Mouse (Mus musculus) embryo, embryonic 9.5 days (tissue): Measurements from ENCODE around the gene H2-DMa.

Experiments used
- DNase-seq: peaks from one replicate; pipeline ENCODE4 v3.0.0-alpha.2; 2017; ENCODE audit errors: extremely low spot score

The H2-DMa gene

DNA sequence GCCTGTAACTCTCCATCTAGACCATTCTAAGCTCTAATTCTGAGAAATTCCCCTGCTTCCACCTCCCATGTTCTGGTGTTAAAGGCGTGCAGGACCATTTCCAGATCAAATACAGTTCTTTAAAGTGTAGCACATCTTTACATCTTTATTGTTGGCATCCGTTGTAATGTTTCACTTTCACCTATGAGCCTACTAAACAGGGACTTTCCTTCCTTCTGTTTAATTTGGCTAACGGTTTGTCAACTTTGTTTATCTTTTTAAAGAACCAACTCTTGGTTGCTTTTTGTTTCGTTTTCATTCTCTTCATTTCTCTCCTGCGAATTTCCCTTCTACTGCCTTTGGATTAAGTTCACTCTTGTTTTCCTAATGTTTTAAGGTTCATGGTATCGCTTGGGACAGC, 16.5 kb upstream of the H2-DMa start:
- no peak for DNase-seq

DNA sequence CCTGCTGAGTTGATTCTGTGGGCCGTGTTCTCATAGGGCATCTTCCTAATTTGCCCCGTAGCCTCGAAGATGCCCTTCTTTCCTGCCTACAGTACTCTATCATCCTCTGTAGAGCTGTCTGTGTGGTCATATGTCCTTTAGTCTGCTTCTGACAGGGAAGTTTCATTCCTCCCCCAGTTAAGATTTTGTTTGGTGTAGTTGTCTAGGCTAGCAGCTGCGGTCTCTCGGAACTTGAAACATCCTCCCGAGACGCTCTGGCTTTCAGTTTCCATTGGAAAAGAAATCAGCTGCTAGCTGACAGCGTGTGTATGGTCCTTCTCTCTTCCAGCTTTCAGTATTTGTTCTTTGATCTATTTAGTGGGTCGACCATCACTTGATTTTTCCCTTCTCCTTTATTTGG, 14.5 kb upstream of the H2-DMa start:
- DNase-seq: no peak

DNA sequence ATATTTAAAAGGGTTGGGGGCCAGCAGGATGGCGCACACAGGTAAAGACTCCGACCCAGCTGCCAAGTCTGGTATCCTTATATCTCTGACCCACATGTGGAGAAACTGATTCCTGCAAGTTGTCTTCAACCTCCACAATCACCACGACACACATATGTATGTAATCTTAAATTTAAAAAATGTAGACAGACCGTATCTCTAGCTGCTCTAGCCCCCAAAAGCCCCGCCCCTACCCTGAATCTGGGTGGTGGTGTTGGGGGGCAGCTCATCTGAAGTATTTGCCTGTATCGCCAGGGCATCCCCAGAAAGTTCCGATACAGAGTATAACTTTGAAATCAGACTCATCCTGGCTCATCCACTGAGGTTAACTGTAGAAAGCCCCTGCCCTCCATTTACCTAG, 12.8 kb upstream of the H2-DMa start:
- DNase-seq: no peak

DNA sequence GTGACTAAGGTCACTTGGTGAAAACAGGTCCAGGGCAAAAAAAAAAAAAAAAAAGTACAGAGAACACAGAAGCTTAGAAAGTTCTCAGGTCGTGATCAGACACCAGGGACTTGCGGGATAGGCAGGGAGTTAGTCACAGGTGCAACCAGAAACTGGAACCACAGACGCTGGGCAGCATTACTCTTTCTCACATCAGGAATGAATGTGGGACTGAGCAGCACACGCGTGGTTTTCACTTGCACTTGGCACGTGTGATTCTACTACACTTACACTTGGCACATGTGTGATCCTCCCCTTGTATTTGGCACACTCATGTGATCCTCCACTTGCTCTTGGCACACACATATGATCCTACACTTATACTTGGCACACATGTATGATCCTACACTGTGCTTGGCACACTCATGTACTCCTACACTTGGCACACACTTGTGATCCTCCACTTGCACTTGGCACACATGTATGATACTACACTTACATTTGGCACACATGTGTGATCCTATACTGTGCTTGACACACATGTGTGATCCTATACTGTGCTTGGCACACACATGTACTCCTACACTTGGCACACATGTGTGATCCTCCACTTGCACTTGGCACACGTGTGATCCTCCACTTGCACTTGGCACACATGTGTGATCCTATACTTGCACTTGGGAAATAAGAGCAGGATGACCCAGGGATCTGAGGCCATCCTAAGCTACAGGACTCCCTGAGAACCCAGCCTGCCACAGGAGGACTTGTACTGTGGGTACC, 12.1 kb upstream of the H2-DMa start:
- DNase-seq: no peak

DNA sequence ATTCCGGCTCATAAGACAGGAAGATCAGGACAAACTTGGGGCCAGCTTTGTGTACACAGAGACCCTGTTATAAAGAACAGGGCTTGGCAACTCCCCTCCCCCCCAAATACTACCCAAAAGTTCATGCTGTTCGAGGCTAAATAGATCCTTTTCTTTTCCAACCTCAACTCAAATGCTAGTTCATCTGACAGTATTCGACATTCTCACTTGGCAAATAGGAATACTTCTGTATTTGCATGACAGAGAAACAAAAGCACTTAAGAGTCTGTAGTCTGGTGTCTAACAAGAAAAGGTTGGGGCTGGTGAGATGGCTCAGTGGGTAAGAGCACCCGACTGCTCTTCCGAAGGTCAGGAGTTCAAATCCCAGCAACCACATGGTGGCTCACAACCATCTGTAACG, 10.9 kb upstream of the H2-DMa start:
- no peak for DNase-seq

DNA sequence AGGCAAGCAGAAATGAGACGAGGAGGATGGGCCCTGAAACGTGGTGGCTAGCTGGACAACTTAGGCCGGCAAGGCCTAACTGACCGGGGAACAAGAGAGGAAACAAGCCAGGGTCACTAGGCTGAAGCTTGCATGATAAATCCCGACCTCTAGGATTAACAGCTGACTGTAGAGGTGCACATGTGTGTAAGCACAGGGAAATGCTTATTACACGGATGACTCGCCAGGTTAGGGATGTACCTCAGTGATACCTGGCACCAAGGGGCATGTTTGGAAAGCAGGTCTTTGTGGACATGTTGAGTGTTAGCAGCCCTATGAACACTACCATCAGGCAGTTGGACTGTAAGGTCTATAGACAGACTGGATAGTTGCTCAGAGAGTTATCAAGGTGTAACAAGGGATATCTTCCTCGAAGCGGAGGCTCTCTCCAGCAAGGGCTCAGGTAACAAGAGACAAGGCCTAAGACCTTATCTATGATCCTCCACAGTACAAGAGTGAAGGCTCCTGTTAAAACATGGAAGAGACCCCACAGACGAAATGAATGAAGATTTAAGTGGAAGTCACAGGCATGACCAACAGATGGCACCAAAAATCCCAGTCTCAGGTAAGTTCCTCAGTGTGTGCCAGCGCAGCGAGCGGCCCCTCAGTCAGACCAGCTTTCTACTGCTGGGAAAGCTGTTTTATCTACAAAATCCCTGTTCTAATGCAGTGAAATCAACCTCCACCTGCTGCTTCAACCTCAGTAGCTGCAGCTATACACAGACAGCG, 10.1 kb upstream of the H2-DMa start:
- no peak for DNase-seq

DNA sequence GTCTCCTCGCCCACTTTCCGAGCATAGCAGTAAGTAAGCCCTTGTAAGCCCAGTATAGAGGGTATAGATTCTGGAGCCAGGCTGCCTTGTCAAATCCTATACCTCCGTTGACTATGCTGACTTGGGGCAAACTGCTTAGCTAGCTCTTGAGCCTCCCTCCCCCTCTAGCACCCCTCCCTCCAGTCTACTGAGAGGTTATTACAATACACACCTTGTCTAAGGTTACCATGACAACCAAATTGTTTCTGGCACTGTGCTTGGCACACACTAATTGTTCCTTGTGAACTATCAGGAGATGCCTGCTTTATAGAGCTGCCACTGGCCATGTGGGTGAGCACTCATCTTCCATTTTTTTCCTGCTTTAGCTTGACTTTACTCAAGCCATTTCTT, 9.5 kb upstream of the H2-DMa start:
- DNase-seq: no peak

DNA sequence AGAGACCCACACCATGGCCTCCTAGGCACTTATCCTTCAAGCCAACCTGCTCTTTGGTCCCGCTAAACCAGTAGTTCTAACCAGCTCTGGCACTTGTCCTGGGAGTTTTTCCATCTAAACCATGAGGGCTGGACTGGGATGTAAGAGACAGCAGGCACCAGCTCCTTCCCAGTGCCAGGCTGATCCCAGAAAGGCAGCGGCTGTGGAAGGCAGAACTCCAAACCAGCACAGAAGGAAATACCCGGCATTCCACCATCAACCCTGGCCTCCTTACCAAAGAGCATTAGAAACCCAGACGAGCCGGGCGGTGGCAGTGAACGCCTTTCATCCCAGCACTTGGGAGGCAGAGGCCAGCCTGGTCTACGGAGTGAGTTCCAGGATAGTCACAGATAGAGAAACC, 9.0 kb upstream of the H2-DMa start:
- DNase-seq: no peak

DNA sequence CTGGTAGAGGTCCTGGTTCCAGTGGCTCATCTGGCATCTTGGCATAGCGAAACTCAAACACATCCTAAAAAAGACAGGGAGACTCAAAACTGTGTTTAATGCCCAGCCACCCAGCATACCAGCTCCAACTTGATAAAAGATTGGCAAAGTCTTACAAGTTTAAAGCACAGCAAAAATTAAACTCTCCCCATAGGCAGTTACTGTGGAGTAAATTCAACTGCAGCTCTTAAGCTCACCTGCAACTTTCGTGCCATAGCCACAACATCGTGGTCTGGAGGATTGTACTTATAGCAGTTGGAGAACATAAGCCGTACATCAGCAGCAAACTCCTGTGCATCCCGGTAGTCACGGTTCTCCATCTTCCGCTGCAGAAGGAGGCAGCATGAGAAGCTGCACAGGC, 5.2 kb upstream of the H2-DMa start:
- DNase-seq: no peak

DNA sequence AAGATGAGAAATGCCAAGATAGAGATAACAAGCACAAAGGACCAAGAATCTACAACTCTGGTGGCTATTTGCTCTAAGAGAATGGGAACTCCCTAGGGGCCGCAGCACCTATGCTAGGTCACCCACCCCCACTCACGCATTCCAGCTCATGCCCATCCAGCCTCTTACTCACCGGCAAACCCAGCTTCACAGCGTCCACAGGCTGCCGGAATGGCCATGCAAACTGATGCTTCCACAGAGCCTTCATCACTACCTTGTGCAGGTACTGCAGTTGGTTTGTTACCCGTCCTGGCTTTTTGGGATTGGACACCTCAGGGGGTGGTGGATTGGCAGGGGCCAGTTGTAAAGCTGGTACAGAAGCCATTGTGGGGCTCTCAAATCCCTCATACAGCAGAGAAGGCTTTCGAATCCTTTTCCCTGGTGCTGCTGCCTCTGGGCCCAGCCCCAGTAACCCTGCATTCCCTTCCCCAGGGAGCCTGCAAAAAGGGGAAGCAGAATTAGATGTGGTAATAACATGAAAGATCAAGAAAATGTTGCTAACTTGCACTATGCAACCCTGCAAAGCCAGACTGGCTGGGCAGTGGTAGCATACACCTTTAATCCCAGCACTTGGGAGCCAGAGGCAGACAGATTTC, 2.5 kb upstream of the H2-DMa start:
- no peak for DNase-seq

DNA sequence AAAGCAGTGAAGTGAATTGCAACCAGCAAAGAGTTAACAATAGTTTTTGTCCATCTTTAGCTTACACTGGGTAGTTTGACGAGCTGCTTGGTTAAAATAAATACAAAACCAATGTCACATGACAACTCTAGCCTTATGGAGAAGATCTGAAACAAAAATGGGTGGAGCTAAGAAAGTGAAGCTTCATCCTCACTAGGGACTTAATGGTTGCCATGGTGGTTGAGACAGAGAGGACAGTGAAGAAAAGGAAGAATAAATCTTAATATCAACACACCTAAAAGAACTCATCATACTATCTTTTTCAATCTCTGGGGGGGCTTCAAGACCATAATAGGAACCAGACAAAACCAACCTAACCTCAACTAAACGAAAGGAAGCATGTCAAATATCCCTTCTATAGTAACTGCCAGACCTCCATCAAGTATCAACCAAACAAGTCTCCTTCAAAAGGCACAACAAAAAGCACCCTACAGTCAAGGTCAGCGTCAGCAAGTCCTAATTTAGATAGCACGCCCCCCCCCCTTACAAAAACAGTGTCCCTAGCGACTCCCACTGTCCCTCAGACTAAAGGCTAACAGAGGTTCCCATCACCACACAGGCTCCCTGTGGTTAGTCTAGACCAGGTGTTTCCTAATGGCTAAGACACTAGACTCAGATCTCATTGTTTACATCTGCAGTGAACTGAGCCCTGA, 1.8 kb upstream of the H2-DMa start:
- DNase-seq: no peak

DNA sequence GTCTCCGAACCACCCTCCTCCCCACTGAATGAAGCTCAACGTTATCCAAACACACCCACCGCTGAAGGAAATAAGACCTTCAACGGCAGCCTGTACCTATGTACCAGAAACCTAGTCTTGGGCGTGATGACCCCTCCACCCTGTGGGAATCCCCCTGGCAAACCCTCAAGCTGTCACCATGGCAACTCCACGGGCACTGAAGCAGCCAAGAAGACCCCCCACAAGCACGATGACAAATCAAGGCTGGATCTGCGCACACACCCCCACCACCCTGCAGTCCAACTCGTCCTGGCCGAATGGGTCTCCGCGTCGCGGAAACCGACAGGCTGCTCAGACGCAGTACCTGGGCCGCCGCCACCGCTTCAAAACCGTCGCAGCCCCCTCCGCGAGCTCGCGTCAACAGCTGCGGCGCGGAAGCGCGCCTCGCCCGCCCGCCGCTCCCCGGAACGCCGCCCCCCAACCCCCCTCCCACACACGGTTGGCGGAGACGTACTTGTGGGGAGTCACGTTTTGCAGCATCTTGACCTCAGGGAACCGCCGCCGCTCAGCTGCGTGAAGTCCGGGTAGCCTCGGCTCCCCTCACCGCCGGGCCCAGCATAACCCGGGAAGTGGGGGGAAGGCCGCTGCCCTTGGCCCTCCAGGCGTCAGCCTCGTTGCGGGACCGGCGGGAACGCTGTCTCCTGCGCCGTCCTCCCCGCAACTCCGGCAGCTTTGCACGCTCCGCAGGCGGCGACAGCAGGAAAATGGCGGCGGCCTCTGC, 1.0 kb upstream of the H2-DMa start:
- DNase-seq: peak; percentile 51

DNA sequence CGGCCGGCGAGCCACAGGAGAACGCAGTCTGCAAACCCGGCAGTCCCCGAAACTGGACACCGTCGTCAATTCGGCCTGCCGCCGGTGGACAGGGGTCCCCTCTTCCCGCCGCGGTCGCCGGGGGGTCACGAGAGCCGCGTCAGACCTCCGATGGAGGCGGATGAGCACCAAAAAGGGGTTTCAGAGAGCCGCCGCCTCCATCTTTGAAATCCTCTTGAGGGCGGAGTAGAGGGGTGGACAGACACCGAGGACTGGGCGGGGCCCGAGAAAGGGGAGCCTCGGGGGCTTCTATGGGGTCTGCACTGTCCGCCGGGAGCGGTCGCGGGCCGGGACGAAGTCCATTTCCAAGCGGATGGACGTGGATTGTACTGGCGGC, 480 bp upstream of the H2-DMa start:
- no peak for DNase-seq

DNA sequence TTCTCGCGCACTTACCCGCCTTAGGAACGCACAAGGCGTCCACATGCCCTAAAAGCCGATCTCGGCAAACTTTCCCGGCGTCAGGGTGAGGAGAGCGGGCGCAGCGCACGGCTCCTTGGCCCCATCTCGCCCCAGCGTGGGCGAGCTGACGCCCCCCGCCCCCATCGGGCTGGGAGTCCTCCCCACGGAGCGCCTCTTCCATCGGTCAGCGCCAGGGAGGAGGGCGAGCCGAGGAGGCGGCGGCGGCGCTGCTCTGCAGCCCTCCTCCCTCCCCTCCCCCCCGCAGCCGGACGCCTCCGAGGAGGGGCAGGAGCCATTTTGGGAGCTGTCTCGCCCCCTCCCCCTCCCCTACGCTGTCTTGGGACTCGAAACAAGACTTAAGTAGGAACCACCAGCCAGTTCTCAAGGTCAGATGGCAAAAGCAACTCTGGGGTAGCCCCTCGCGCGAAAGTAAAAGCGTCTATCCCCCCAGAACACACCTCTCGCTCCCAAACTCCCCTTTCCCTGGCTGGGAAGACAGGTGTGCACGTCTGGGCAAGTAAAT, 911 bp downstream of the H2-DMa start:
- peak; percentile 91 for DNase-seq

DNA sequence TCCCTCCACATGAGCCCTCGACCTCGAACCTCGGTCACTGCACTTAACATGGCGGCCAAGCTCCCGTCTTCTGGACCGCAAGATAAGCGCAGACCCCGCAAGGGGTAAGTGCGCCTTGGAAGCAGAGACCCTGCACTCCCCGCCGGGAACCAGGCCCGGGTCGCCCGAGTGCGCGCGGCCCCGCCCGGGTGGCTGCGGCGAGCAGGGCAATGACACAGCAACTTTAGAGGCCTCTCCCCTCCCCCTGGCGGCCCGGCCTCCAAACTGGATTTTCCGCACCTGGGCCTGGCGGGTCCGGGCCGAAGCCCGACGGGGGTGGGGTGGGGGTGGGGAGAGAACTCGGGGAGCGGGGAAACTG, 1.5 kb downstream of the H2-DMa start:
- DNase-seq: no peak

DNA sequence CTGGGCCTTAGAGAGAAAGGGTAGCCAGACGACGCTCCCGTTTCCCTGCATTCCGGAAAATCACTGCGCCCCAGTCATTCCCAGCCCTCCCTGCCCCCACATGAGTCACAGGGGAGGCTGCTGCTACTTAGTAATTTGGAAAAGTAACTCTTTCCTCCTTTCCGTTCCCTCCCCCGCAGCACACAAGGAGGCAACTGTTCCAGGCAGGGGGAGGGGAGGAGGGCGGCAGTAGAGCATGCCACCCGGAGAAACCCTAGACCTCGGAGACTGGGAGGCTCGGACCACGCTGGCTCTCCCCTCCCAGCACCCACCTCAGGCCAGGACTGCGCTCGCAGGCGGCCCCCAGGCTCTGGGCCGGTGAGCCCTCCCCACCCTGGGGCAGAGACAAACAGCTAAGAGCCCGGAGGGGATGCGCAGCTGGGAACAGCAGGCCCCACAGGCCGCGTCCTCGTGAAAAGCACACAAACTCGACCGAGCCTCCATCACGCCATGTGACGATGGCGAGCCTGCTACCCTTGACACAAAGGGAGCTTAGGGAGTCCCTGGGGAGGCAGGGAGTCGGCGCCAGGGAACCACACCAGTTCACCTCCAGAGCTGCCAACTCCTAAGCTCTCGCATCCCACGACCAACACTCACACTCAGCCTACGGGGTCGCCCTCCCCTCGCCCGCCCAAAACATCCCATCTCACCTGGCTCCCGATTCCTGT, 2.0 kb downstream of the H2-DMa start:
- peak; percentile 89 for DNase-seq

DNA sequence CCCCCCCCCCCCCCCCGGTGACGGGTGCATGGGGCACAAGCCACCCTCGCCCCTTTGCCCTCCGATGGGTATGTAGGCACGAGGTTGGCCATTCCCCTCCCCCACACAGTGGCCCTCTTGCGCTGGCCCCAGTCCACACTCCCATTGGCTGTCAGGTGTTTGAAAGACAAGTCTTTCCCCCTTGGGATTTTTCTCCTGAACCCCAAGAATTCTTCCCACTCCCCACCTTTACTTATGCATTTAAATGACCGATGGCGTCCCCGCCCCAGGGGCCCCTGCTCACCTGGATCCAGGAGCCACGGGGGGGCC, 2.5 kb downstream of the H2-DMa start:
- DNase-seq: no peak

DNA sequence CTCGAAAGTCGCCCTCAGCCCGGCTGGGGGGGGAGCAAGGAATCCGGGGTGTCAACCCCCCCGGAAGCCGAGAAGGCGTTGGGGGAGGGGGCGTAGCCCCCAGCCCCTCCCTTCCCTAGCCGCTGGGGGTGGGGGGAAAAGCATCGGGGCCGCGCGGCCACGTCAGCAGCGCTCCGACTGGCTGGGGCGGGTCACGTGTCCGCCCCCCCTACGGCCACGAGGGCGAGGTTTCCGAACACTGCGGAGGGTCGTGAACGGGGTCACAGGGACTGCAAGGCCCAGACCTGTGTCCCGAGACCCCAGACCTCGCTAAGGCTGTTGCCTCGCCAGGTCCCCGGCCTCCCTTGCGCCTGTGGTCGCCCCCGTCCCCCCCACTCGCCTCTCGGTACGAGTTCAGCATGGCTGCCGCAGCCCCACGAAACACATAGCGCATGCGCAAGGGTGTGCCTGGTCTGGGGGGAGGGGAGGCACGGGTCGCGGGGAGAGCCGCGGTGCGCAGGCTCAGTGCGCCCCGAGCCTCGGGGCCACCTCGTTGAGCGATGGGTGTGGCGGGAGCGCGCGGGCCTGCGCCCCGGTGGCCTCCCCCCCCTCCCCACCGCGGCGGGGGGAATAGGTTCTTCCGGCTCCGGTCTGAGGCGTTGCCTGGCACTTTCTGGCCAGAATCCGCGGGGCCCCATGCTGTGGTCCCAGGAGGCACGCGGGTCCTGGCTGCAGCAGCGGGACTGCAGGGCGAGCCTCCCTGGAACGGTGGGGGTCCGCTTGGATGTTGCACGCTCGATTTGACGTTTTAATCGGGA, 3.0 kb downstream of the H2-DMa start, which contains the start of gene Brd2:
TSS of gene Brd2 (minus strand) at position 447 of the 797 bp plus-strand sequence.
- peak; percentile 99 for DNase-seq

DNA sequence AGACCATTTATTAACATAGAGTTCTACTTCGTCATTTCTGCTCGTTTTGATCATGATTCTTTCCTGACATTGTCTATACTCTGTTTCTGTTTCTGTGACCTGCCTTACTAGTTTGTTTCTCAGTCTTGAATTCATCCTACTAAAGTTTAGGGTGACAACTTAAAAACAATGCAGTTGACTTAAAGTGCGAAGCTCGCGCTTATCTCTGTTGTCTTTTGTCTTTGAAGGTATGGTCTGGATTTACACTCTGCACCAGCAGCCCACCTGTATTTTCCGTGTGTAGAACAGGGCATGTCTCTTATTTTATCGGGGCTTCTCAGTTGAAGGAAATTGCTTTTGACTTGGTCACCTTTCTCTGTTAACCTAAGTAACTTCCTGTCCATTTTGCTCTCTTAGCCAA, 3.8 kb downstream of the H2-DMa start:
- no peak for DNase-seq

DNA sequence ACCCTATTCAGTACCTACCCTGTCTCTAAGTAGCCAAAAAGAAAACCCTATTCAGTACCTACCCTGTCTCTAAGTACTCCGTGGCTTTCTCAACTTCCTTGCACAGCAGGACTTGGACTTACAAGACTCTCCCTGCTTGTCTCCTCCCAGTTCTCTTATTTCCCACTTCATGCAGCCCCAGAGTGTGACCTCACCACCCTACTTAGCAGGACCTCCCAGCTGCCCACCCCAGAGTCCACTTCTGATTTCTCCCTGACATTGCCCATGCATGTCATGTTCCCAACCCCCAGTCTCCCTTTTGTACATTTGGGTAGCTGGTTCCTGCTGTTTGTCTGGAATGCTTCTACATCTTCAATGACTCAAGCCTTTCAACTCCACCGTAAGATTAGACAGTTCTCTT, 4.2 kb downstream of the H2-DMa start:
- peak; percentile 48 for DNase-seq
